Mouse (Mus musculus): ENCODE results near the gene Clip2.
"Not testable (repeated sequence)": the region's sequence is repeated elsewhere in the genome, so short reads cannot be mapped to it uniquely, and the experiment has no call there.

The Clip2 gene

GRCm38 (mm10) chr5:134478886-134479285 is 73.3 kb downstream of the Clip2 start:
- in situ Hi-C loops (cut with MboI; ENCODE audit: low pct_unique_long_range_greater_than_20kb in 1 of 2, low sequenced_read_pairs in 2 of 2, unreplicated experiment in 1 of 2), result not testable (repeated sequence)

DNA sequence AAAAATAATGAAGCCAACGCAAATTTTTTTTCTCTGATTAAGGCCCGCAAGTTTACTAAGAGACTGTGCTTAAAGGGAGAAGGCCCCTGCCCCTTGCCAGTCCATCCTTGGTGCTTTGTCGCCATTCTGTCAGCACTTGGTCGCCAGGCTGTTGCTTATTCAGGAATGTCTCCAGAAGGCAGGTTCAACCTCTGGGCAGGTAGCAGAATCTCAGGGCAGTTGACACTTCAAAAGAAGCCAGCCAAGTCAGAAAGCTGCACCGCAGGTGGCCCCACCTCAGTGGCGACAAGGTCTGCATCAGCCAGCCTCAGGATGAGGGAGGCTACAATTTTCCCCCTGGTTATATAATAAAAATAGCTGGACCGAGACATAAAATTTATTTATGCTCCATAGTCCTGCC is 76.5 kb downstream of the Clip2 start:
- in situ Hi-C loops (cut with MboI; ENCODE audit: low pct_unique_long_range_greater_than_20kb in 1 of 2, low sequenced_read_pairs in 2 of 2, unreplicated experiment in 1 of 2), result not testable (repeated sequence)

DNA sequence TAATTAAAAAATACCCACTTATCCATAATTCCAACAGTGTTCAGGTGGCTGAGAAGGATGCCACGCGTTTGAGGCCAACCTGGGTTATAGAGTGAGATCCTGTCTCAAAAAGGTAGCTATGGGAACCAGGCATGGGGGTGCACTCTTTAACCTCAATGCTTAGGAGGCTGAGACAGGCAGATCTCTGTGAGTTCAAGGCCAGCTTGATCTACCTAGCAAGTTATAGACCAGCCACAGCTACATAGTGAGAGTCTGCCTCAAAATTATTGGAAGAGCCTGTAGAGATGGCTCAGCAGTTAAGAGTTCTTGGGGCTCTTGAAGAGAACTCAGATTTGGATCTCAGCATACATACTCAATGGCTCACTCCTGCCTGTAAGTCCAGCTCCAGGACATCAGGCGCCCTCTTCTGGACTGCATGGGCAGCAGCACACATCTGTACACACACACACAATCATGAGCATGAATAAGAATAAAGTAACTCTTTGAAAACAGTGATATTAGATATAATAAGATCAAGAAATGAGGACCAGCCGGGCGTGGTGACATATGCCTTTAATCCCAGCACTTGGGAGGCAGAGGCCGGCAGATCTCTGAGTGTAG is 77.1 kb downstream of the Clip2 start:
- in situ Hi-C loops (cut with MboI; ENCODE audit: low pct_unique_long_range_greater_than_20kb in 1 of 2, low sequenced_read_pairs in 2 of 2, unreplicated experiment in 1 of 2), result no loop called here

DNA sequence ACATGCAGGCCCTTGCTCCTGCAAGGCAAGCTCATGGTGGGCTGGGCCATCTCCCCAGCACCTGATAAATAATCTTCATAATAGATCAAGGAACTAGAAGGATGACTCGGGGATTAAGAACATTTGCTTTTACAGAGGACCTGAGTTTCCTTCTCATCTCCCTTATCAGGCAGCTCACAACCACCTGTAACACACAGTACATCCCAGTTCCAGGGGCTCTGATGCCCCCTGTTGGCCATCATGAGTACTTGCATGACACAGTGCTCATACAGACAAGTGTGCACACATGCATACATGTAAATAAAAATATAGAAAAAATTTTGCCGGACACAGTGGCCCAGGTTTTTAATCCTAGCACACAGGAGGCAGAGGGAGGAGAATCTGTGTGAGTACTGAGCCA is 78.3 kb downstream of the Clip2 start:
- in situ Hi-C loops (cut with MboI; ENCODE audit: low pct_unique_long_range_greater_than_20kb in 1 of 2, low sequenced_read_pairs in 2 of 2, unreplicated experiment in 1 of 2), result loop anchor here in 1 of 2 experiments (5.0 kb wide), 1 partner anchor 102 kb away; no protein-coding TSS in a partner anchor

GRCm38 (mm10) chr5:134470538-134471169 is 81.6 kb downstream of the Clip2 start:
- in situ Hi-C loops (cut with MboI; ENCODE audit: low pct_unique_long_range_greater_than_20kb in 1 of 2, low sequenced_read_pairs in 2 of 2, unreplicated experiment in 1 of 2), result loop anchor here in 1 of 2 experiments (5.0 kb wide), 1 partner anchor 98 kb away; no protein-coding TSS in a partner anchor

GRCm38 (mm10) chr5:134469559-134470150 is 82.6 kb downstream of the Clip2 start:
- in situ Hi-C loops (cut with MboI; ENCODE audit: low pct_unique_long_range_greater_than_20kb in 1 of 2, low sequenced_read_pairs in 2 of 2, unreplicated experiment in 1 of 2), result loop anchor here in 1 of 2 experiments (5.0 kb wide), 1 partner anchor 97 kb away; no protein-coding TSS in a partner anchor

GRCm38 (mm10) chr5:134468158-134468765 is 84.0 kb downstream of the Clip2 start:
- in situ Hi-C loops (cut with MboI; ENCODE audit: low pct_unique_long_range_greater_than_20kb in 1 of 2, low sequenced_read_pairs in 2 of 2, unreplicated experiment in 1 of 2), result no loop called here

GRCm38 (mm10) chr5:134467030-134467549 is 85.1 kb downstream of the Clip2 start:
- in situ Hi-C loops (cut with MboI; ENCODE audit: low pct_unique_long_range_greater_than_20kb in 1 of 2, low sequenced_read_pairs in 2 of 2, unreplicated experiment in 1 of 2), result no loop called here

DNA sequence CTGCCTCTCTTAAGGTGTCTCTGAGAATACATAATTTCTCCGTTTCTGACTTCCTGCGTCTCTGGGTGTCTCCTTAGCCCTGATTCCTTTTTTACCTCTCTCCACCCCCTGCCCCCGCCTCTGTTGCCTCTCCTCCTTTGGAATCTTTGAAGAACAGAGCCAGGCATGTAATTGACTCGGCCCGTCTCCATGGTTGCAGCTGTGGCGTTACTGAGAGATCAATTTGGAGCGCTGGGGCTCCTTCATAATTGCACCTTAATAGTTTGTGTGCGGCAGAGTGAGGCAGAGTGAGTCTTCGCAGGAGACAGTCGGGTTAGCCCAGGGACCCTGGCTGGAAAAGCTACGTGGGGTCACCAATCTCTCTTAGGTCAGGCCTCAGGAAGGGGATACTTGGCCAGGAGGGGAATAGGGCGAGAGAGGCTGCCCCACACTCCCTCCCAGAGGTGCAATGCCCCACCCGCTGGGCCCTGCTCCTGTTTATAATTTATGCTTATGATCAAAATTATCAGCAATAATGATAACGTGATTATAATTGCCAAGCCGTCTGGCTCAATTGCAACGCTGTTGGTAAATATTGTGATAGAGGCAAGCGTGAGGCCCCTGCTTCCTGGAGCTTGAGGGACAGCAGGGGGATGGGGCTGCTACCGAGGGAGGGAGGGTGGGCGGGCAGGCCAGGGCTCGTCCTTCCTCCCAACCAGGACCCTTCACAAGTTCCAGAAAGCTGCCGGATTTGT is 85.8 kb downstream of the Clip2 start:
- in situ Hi-C loops (cut with MboI; ENCODE audit: low pct_unique_long_range_greater_than_20kb in 1 of 2, low sequenced_read_pairs in 2 of 2, unreplicated experiment in 1 of 2), result no loop called here

- in situ Hi-C loops (cut with MboI; ENCODE audit: low pct_unique_long_range_greater_than_20kb in 1 of 2, low sequenced_read_pairs in 2 of 2, unreplicated experiment in 1 of 2), result no loop called here
These were observed 87.0 kb downstream of the Clip2 start for GRCm38 (mm10) chr5:134465197-134465596.

GRCm38 (mm10) chr5:134464225-134464624 is 88.0 kb downstream of the Clip2 start:
- in situ Hi-C loops (cut with MboI; ENCODE audit: low pct_unique_long_range_greater_than_20kb in 1 of 2, low sequenced_read_pairs in 2 of 2, unreplicated experiment in 1 of 2), result loop anchor here in 1 of 2 experiments (5.0 kb wide), 1 partner anchor 42 kb away; no protein-coding TSS in a partner anchor

DNA sequence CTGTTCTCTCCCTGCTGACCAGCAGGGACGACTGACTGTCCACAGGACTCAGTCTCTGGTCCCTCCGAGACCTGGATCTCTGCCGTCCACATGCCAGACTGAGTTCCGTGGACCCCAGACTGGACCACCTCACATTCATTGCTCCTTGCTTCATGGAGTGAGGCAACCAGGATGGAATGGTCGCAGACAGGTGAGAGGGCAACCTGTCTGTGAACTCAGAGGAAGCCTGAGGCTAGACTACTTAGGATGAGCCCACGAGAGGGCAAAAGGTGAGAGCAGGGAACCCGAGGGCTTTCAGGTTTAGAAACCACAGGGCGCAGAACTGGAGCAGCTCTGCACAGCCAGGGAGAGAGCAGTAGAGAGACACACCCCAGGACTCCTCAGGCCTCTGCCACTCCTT is 89.5 kb downstream of the Clip2 start:
- in situ Hi-C loops (cut with MboI; ENCODE audit: low pct_unique_long_range_greater_than_20kb in 1 of 2, low sequenced_read_pairs in 2 of 2, unreplicated experiment in 1 of 2), result loop anchor here in 1 of 2 experiments (5.0 kb wide), 1 partner anchor 40 kb away; no protein-coding TSS in a partner anchor

DNA sequence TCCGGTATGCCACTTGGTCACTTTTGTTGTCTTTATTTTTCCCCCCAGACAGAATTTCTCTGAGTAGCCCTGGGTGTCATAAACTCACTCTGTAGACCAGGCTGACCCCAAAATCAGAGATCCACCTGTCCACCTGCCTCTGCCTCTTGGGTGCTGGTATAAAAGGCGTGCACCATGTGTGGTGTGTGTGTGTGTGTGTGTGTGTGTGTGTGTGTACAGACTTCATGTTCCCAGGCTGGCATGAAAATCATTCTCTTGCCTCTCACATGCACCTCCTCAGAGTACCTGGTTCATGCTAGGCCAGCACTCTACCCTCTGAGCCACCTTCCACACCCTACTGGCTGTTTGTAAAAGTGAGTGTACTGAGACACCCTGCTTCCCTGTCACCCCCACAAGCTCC is 89.9 kb downstream of the Clip2 start:
- in situ Hi-C loops (cut with MboI; ENCODE audit: low pct_unique_long_range_greater_than_20kb in 1 of 2, low sequenced_read_pairs in 2 of 2, unreplicated experiment in 1 of 2), result loop anchor here in 1 of 2 experiments (5.0 kb wide), 1 partner anchor 40 kb away; no protein-coding TSS in a partner anchor

DNA sequence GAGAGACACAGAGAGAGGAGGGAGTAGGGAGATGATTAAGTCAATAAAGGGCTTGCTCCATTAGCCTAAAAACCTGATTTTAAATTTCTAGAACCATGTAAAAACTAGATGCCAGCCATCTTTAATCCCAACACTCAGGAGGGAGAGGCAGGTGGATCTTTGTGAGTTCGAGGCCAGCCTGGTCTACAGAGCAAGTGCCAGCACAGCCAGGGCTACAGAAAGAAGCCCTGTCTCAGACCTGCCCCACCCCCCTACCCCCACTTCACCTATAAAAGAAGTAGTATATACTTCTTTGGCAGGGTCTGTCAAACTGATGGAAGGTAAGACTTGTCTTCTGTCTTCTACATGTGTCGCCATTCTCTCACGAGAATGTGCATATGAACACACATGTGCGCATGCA is 91.7 kb downstream of the Clip2 start:
- in situ Hi-C loops (cut with MboI; ENCODE audit: low pct_unique_long_range_greater_than_20kb in 1 of 2, low sequenced_read_pairs in 2 of 2, unreplicated experiment in 1 of 2), result loop anchor here in 1 of 2 experiments (5.0 kb wide), 1 partner anchor 38 kb away; no protein-coding TSS in a partner anchor

- in situ Hi-C loops (cut with MboI; ENCODE audit: low pct_unique_long_range_greater_than_20kb in 1 of 2, low sequenced_read_pairs in 2 of 2, unreplicated experiment in 1 of 2), result loop anchor here in 1 of 2 experiments (5.0 kb wide), 1 partner anchor 72 kb away; no protein-coding TSS in a partner anchor
These were observed 93.1 kb downstream of the Clip2 start for GRCm38 (mm10) chr5:134459096-134459495.

GRCm38 (mm10) chr5:134458416-134458815 is 93.8 kb downstream of the Clip2 start:
- in situ Hi-C loops (cut with MboI; ENCODE audit: low pct_unique_long_range_greater_than_20kb in 1 of 2, low sequenced_read_pairs in 2 of 2, unreplicated experiment in 1 of 2), result loop anchor here in 1 of 2 experiments (5.0 kb wide), 1 partner anchor 71 kb away; no protein-coding TSS in a partner anchor

- in situ Hi-C loops (cut with MboI; ENCODE audit: low pct_unique_long_range_greater_than_20kb in 1 of 2, low sequenced_read_pairs in 2 of 2, unreplicated experiment in 1 of 2), result loop anchor here in 1 of 2 experiments (5.0 kb wide), 1 partner anchor 70 kb away; no protein-coding TSS in a partner anchor
These were observed 94.9 kb downstream of the Clip2 start for GRCm38 (mm10) chr5:134457371-134457770.

DNA sequence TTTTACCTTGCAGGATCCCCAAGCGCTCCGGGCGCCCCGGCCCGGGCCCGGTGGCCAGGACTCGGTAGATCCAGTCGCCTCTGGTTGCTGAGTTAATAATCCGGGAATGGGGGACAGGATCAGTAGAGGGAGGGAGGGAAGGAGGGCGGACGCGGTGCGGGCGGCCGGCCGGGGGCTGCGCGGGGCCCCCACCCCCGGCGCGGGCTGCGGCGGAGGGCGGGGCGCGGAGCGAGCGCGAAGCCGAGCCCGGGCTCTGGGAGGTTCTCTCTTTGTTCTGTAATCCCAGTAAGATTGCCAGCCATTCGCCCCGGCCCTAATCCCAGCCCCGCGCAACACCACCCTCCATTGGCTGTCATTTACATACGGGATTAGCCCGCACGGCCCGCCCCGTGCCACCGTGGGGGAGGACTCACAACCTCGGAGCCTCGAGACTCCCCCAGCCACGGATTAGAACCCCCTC is 95.7 kb downstream of the Clip2 start, which contains the start of gene Gtf2ird1:
TSS of gene Gtf2ird1 (minus strand) at position 214 of the 460 bp plus-strand sequence.
- in situ Hi-C loops (cut with MboI; ENCODE audit: low pct_unique_long_range_greater_than_20kb in 1 of 2, low sequenced_read_pairs in 2 of 2, unreplicated experiment in 1 of 2), result loop anchor here in 1 of 2 experiments (5.0 kb wide), 1 partner anchor 69 kb away; no protein-coding TSS in a partner anchor

All from mouse embryonic stem cell (cell line).